Mouse (Mus musculus): ENCODE data around the gene Haus2.

Haus2 gene

DNA sequence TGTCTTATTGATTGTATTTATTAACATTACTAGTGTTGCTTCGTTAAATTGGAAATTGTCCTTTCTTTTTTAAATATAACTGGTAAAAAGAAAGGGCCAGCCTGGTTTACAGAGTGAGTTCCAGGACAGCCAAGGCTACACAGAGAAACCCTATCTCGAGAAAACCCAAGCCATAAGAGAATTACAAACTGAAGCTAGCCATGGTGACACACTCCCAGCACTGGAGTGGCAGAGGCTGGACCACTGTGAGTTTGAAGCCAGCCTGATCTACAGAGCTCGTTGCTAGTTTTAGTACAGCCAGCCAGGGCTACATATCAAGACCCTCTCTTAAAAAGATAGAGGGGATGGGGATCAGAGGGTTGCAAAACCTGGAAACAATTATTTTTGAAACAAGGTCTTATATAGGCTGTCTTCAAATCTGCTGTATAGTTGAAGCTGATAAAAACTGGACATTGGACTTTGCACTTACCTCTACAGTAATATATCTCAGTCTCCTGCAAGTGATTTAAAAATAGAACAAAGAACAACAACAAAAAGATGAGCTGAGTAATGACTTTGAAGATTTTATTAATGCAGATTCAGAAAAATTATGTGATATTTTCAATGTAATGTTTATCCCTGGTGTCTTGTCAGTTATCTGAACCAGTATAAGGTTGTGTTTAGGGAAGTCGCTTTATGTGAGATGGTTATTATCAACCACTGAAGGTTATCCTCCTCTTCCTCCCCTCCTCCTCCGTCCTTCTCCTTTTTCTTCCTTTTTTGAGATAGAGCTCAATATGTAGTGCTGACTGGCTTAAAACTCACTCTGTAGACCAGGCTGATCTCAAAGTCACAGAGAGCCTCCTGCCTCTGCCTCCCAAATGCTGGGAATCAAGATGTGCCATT, 7.3 kb downstream of the Haus2 start:
- no peak for DNase-seq (ENCODE audit: low spot score in 2 of 2)

DNA sequence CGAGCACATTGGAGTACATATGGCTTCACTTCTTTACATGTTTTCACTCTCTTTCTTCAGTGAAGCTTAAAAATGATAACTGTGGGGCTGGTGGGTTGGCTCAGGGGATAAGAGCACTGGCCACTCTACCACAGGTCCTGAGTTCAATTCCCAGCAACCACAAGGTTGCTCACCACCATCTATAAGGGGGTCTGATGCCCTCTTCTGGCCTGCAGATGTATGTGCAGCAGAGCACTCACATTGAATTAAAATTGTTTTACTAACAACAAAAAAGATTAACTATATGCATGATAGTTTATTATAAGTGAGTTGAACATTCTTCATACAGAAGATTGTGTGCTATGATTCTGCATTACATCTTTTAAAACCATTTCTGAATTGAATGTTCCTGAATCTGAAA, 10.4 kb downstream of the Haus2 start:
- DNase-seq (ENCODE audit: low spot score in 2 of 2) = no peak

DNA sequence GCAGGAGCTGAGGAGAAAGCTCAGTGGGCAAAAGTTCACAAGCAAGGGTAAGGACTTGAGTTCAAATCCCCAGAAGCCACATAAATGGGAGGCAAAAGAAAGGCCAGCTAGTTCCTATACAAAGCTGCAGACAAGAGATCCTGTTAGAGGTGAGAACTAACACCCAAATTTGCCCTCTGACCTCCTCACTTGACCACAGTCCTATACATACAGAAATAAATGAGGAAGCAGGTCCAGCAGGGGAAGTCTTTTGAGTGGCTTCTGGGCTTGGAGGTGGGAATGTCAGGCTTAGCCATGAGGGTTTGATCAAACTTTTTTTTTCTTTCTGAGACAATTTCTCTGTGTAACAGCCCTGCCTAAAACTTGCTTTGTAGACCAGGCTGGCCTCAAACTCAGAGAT, 13.7 kb downstream of the Haus2 start:
- DNase-seq (ENCODE audit: low spot score in 2 of 2) = no peak

DNA sequence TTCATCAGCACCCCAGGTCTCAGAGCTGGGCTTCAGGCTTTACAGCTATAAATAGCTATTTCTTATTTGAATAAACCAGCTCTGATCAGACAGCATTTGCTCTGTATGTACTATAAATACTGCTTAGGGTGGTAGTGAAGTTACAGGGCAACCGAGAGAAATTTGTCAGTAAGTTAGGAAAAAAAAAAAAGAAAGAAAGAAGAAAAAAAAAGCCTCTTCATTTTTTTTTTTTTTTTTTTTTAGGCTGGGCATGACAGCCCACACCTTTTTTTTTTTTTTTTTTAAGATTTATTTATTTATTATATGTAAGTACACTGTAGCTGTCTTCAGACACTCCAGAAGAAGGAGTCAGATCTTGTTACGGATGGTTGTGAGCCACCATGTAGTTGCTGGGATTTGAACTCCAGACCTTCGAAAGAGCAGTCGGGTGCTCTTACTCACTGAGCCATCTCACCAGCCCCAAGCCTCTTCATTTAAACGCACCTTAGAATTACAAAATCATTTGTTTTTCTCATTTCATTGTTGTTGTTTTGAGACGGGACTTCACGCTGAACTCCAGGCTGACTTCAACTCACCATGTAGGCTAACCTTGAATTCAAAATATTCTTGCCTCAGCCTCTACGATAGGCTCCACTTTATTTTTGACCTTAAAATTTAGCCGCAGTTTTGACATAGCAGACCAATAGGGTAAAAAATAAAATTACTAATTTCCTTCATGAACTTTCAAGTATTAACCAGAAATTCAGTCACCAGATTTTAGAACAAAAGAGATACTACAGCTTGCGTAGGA, 19.1 kb downstream of the Haus2 start:
- DNase-seq (ENCODE audit: low spot score in 2 of 2) = no peak

DNA sequence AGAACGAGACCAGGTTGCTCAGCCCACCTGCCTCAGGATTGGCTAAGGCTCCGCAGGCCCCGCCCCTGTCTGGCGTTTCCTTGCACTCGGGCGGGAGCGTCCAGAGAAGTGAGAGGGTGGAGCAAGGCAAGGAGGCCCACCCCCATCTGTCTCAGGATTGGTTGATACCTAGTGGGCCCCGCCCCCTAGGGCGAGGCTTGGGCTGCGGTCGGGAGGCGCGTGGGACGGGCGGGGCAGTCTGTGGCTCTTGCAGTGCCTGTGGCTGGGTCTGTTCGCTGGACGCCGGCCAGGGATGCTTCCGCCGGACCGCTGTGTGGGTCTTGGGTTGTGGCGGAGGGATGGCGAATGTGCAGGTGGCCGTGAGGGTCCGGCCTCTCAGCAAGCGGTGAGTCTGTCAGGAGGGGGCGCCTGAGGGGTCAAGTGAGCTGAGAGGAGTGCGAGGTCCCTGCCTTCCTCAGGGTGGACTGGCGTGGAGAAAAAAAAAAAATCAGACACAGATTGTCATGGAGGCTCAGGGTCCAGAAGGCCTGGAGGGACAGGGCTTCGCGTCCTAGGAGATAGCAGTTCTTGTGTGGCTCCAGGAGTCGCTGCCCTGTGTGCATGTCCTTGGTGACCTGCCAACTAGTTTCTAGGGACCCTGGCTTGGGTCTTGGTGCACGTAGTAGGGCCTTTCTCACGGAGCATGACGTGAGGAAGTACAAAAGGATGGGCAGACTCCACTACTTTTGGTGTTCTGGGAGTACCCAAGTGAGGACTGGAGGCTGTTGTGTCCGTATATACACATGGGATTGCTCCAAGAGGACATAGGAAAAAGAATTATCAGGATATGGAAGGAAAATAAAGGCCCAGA, 19.9 kb downstream of the Haus2 start, which contains the start of gene Stard9:
Gene Stard9 (plus strand): TSS at position 236 of the 850 bp plus-strand sequence.
- DNase-seq (ENCODE audit: low spot score in 2 of 2) = peak; percentile 97 to 98

DNA sequence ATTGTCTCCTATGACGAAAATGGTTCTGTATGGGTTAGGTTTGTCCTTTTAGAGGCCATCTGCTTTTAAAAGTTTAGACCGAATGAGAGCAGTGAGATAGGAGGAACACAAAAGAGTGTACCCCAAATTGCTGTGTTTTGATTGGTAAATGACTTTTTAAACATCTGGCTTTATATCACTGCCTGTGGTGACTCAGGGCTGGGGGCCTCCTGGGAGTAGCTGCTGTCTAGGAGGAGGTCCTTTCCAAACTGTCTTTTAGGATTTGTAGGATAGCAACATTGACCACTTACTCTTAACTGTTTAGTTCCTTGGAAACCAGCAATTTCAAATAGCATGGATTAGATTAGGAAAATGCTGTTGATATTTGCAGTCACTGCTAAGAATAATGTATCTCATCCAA, 21.1 kb downstream of the Haus2 start:
- DNase-seq (ENCODE audit: low spot score in 2 of 2) = no peak

DNA sequence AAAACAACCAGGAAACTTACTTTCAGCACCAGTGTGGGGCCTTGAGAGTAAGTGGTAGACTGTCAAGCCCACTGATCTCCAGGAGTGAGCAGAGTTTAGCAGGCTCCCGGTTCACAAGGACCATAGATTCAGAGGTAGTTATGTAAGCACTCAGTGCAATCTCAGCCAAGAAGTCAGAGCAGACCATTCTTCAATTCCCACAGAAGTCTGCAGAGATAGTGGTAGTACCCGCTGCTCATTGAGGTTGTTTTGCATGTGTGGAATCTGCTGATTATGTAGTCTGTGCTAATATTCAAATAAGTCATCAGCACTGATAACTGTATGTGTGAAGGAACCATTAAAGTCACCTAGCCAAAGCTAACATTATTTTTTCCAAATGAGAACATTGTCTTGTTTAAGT, 21.5 kb downstream of the Haus2 start:
- no peak for DNase-seq (ENCODE audit: low spot score in 2 of 2)

DNA sequence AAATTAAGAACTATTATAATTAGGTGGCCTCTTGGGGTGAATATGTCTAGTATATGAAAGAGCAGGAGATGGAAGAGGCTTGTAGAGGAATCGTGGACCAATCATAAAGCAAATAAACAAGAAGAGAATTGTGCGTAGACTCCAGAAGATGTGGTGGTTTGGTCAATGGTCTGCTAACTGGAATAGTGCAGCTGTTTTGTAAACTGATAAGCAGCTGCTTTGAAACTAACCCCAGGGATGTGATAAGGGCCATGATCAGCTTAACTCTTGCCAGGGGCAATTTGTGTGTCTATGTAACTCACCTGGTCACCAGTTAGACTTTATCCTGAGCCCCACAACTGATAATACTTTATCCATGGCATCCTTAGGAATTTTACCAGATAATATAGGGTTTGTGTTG, 22.3 kb downstream of the Haus2 start:
- no peak for DNase-seq (ENCODE audit: low spot score in 2 of 2)

DNA sequence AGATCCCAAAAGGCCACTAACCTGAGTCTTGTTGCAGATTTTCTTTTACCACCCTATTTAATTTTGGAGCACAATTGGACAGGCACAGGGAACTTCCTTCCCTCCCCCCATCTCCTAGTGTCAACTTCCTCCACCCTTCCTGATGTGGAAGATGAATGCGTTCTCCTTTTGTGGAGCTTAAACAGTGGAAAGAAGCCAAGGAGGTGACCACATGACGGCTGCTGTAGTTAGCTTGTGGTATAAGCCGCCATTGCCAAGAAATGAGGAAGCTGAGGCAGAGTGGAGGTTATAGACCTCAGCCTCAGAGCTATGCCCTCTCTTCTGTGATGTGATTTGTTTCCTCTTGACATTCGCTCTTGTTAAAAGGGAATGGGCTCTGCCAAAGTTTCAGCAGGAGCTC, 22.8 kb downstream of the Haus2 start:
- DNase-seq (ENCODE audit: low spot score in 2 of 2) = peak in 1 of 2 experiments; percentile 7

DNA sequence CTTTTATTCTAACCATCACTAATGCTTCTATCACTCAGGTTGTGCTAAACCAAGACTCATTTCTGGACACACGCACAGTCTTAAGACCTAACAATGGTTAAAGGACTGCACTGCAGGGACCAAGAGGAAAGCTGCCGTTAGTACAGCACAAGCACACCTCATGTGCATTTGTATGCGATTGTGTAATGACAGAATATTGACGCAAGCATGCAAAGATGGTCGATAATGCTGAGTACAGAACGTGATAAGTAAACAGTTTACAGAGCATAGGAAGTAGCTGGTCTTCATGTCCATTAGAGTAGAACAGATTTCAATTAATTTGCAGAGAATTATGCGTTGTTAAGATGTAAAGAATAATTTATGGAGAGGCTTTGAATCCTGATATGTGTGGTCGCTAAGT, 31.7 kb downstream of the Haus2 start:
- DNase-seq (ENCODE audit: low spot score in 2 of 2) = no peak

DNA sequence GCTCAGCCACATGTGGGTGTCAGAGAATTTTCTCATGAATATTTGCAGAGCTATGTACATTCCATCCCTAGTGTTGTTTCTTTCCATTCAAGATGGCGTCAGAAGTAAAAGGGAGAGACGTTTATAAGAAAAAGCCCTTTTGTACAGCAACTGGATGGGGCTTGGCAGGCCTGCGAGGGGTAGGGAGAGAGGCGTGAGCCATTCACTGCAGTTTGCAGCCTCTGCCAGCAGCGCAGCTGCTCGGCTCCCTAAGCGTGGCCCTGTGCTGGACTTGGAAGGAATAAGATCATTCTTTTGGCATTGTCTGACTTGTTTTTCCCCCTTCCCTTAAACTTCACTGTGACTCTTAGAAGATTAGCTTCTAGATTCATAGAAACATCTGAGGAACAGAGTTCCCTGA, 34.7 kb downstream of the Haus2 start:
- DNase-seq (ENCODE audit: low spot score in 2 of 2) = peak in 1 of 2 experiments; percentile 18

DNA sequence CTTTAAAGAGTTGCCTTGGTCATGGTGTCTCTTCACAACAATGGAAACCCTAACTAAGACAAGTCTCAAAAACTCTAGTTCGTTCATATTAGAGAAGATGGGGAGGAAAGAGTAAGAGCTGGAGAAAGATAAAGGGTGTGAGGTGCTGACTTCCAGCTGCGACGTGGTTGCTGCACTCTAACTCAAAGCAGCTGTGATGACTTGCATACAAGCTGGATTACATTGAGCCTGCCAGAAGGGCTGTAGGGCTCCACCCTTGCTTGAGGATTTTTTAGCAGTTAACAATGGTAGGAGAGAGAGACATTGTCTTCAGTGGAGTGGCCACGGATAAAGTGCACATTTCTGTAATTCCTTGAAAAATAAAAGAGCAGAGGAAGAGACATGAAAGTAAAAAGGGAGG, 37.6 kb downstream of the Haus2 start:
- no peak for DNase-seq (ENCODE audit: low spot score in 2 of 2)

DNA sequence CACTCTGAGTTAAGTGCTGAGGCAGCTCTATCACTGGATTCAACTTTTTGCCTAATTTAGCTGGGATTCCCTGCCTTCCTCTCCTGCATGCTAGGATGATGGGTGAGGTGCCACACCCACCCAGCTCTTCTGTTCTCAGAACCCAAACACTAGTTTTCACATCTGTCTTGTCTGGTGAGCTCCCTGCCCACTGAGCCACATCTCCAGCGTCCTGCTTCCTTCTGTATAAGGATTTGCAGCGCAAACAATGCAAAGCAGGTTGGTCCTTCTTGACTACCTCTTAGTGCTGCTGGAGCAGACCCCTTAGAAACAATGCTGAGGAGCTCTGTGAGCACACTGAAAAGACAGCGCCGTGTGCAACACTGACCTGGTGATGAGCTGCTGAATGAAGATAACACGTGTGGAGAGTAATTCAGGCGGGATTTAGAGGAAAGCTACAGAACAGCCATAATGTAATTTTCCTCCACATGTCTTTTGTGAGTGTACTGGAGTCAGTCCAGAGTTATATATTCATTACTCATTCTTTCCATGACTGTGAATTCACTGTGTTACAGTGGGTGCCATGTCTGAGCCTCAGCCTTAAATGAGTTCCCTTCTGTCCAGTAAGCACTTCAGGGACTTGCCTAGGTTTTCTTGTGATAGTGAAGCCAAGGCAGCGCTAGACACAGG, 43.2 kb downstream of the Haus2 start:
- DNase-seq (ENCODE audit: low spot score in 2 of 2) = no peak

DNA sequence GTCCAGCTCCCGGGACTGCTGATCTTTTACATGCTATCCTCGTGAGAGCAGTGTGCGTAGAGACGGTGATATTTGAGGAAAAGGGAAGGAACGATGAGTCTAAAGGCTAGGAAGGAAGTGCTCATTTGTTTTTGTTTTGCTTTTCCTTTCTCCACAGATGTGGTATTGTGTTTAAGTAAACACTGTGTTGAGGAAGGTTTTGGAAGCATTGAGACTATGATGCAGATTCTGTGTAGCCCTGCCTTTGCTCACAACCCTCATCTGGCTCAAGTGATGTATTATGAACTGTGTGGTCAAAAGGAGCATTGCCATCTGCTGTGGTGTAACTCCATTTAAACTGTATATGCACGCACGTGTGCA, 43.7 kb downstream of the Haus2 start:
- no peak for DNase-seq (ENCODE audit: low spot score in 2 of 2)

DNA sequence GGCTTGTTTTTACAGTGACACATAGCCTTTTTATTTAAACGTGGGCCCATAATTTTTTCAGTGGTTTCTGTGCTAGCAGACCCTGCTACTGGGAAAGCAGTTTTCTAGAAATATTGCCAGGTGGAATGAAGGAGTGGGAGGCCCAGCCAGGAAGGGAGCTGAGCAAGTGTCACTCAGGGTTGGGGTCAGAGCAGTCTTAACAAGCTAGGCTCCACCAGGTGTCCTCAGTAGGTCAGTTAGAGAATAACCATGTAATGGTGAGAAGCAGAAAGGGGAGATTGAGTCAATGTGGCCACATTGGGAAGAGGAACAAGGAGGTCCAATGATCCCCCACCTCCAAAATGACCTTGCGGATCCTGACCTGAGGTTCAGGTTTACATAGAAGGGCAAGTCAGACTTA, 45.5 kb downstream of the Haus2 start:
- no peak for DNase-seq (ENCODE audit: low spot score in 2 of 2)

DNA sequence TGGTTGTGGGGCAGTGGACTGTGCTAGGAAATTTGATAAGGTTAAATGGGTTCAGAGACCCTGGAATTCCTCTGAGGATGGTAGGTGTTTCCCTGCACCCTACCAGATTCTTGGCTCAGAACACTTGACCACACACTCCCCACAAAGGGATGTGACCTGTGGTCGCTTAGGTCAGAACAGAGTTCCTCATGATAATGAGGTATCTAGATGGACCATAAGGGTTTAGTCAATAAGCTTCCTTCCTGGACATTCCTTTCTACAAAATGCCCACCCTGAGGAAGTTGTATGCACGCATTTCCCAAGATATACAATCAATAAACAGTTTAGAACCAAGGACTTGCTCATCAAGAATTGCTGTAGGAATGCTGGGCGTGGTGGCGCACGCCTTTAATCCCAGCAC, 46.7 kb downstream of the Haus2 start:
- DNase-seq (ENCODE audit: low spot score in 2 of 2) = no peak

DNA sequence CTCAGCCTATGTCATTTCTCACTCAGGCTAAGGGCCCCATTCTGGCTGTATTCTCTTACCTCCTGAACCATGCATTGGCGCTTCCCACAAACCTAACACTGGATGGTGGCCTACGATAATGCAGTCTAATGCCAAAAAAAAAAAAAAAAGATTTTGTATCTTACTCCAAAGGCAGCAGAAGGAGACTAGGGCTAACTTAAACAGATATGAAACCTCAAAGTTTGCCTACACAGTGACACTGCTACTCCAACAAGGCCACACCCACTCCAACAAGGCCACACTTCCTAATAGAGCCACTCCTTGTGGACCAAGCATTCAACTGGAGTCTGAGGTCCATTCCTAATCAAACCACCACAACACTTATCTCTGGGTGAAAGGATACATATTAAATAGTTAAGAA, 47.5 kb downstream of the Haus2 start:
- no peak for DNase-seq (ENCODE audit: low spot score in 2 of 2)

DNA sequence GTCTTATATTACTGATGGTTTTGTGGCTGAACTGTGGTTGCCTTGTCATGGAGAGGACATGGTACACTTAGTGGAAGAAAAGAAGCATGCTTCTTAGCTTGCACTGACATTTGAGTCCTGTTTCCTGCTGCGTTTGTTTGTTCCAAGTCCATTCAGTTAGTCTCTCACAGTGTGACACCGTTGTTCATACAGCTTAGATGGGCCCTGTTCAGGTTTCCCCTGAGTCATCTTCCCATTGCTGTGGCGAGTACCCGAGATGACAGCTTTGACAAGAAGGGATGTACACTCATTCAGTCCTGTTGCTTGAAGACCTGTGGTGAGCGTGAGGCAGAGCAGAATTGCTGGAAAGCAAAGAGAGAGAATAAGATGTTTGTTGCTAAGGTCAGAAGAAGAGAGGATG, 49.3 kb downstream of the Haus2 start:
- no peak for DNase-seq (ENCODE audit: low spot score in 2 of 2)

DNA sequence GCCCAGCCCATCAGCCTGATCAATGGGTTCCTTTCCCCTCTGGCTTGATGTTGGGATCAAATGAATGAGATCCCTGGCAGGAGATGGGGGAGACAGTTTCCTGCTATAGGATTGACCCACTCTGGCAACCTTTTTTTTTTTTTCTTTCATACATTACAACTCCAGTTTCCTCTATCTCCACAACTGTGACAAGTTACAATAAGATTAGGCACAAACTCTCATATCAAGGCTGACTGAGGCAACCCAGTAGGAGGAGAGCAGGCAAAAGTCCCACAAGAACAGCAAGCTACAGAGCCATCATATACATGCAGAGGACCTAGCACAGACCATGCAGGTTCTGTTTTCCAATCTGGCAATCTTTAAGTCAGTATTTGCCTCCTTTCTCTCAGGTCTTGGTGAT, 50.1 kb downstream of the Haus2 start:
- DNase-seq (ENCODE audit: low spot score in 2 of 2) = no peak

DNA sequence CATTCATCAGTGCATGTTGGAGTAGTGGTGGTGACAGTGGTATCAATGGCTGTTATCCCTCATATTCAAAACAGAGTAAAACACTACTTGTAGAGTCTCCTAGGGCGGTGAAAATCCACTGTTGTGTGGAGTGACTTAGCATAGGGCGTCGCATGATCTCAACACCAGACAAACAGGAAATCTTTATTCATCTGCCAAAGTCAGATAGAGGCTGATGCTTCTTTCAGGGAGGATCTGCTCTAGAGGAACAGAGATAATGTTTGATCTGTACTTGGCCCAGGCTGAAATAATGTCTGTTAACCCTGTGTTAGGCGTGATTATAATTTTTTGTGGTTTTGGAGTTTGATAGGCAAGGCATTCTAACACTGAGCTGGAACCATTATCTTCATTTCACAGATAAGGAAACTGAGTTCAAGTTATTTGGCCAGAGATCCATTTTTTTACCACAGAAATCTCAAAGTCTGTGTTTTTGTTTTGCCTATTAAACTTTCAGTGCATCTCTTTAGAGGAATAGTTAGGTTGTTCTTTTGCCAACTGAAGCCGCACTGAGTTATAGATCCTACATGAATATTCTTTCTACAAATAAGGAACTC, 51.4 kb downstream of the Haus2 start:
- DNase-seq (ENCODE audit: low spot score in 2 of 2) = no peak

DNA sequence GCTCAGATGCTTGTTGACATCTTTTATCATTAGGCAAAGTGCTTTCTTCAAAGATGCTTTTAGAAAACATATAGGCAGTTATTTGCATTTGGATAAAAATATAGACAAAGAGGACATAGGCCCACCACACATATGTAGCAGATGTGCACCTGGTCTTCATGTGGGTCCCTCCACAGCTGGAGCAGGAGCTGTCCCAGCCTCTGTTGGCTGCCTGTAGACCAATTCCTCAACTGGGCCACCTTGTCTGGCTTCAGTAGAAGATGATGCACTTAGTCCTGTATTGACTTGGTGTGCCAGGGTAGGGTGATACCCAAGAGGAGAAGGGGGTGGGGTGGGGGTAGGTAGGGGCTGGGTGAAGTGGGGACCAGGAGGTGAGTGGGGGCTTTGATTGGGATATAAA, 53.6 kb downstream of the Haus2 start:
- DNase-seq (ENCODE audit: low spot score in 2 of 2) = no peak
